Mouse (Mus musculus): ENCODE measurements around the gene Dock2.

The Dock2 gene

DNA sequence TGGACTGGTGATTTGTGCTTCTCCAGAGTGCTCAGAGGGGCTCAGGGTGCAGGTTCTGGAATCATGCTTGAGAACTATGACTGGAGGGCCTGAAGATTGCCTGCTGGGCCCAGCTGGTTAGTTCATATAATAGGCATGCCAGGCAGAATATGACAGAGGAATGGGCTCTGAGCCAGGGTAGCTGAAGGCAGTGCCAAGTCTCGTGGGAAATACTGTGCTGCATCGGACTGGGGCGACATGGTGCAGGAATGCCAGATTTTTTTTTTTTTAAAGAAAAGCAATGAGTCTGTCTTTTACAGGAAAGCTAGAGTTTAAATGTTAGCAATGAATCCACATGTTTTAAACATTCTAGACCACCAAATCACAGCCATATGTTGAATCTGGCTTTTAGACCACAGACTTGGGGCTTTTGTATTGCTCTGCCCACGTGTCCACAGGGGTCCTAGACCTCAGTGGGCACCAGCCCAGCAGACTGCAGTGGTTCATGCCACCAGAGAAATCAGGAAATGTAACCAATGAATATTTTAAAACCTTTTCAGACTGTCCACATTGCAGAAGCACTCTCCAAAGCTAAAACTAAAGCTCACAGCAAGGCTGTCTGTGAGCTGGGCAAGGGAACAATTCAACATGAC is 435.3 kb downstream of the Dock2 start:
- DNase-seq (ENCODE audit: inconsistent ontology term) = peak; percentile 90

GRCm38 (mm10) chr11:34344310-34344709 is 439.4 kb downstream of the Dock2 start:
- DNase-seq (ENCODE audit: inconsistent ontology term) = peak; percentile 70

DNA sequence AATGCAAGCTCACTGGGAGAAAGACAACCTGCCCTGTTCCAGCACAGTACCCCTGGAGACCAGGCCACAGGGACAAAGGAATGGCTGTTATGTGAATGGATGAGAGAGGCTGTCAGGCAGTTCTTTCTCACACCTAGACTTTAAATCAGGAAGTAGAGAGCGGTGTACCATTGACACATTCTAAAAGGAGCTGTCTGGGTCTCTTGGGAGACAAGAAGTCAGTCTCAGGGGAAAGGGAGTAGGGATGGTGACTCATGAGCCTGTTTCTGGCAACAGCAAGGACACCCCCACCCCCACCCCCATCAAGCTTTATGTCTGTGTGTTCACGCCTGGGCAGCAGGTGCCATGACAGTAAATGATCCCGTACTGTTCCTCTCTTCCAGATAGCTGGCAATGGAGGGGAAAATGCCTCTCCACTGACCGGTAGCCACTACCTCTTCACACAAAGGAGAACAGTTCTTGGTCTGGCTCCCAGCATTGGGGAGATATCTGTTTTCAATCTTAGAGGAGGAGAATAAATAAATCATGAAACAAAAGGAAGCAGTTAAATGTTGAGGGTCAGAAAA is 439.9 kb downstream of the Dock2 start:
- DNase-seq (ENCODE audit: inconsistent ontology term) = peak; percentile 68

- DNase-seq (ENCODE audit: inconsistent ontology term) = no peak
Measured at GRCm38 (mm10) chr11:34339693-34340092, 444.0 kb downstream of the Dock2 start.

DNA sequence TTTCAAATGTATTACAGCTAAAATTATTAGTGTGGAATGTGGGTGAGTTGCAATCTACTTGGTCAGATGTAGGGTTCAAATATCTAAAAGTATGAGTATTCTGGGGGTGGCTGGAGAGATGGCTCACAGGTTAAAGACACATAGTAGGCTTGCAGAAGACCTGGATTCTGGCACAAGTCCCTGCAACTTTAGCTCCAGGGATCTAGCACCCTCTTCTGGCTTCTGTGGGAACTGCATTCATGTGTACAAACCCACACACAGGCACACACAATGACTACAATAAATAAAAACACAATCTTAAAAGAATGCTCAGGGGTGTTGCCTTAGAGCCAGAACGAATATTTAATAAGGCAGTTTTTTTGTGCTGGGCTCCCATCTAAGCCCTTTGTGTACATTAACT is 445.8 kb downstream of the Dock2 start:
- DNase-seq (ENCODE audit: inconsistent ontology term) = no peak

DNA sequence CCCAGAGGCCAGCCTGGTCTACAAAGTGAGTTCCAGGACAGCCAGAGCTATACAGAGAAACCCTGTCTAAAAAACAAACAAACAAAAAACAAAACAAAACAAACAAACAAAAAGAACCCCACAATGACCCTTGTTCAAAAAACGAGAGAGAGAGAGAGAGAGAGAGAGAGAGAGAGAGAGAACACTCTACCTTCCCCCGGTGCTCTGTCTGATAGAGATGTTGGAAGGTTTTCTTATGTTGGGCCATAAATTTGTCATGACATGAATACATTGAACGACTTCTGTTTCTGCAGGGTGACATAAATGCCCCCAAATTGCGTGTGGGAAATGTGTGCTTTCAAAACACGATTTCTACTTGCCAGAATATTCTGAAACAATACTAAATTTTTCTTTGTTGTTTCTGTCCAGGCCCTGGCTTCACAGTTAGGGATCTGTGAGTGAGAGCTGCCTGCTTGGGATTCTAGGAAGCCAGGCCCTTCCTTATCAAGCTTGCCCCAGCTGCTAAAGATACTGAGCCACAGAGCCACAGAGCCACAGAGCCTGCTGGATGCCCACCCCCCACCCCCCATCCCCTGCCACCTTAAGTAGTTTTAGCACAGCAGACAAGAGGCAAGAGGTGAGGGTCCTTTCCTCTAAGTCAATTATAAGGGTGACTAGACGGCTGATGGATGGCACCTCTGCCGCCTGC is 451.2 kb downstream of the Dock2 start:
- DNase-seq (ENCODE audit: inconsistent ontology term) = no peak

DNA sequence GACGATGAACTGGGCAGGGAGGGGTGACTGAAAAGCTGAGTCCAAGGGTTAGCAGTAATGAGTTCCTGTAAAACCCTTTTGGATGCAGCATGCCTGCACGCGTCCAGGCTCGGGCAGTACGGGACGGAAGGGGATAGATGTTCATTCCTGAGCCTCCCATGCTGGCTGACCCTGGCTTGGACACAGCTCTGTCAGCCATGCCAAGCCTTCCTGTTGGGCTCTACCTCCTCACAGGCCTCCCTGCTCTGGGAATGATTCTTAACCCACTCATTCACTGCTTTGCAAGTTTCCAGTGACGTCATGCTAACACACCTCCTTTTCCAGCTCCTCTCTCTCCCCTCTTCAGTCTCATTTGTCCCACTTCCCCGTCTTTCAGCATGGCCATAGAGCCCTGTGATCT is 460.0 kb downstream of the Dock2 start:
- no peak for DNase-seq (ENCODE audit: inconsistent ontology term)

- no peak for DNase-seq (ENCODE audit: inconsistent ontology term)
Measured at GRCm38 (mm10) chr11:34319282-34319681, 464.4 kb downstream of the Dock2 start.

DNA sequence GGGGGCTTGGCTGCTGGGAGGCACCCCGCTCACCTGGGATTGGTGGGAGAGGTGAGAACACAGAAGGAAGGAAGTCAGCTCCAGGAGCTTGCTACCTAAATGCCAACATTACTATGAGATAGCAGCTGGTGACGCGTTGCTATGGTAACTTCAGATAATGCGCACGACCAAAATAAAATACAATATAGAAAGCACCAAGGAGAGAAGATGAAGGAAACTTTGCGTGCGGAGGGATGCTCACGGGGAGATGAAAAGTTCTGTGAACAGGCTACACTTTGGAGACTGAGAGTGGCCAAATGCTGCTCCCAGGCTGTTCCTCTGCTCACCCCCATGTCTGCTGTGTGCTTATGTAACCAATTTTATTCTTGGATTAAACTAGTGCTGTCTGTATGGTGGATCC is 466.7 kb downstream of the Dock2 start:
- DNase-seq (ENCODE audit: inconsistent ontology term) = no peak

- peak; percentile 38 for DNase-seq (ENCODE audit: inconsistent ontology term)
Measured at GRCm38 (mm10) chr11:34316176-34316575, 467.5 kb downstream of the Dock2 start.

GRCm38 (mm10) chr11:34315383-34315782 is 468.3 kb downstream of the Dock2 start:
- DNase-seq (ENCODE audit: inconsistent ontology term) = no peak

DNA sequence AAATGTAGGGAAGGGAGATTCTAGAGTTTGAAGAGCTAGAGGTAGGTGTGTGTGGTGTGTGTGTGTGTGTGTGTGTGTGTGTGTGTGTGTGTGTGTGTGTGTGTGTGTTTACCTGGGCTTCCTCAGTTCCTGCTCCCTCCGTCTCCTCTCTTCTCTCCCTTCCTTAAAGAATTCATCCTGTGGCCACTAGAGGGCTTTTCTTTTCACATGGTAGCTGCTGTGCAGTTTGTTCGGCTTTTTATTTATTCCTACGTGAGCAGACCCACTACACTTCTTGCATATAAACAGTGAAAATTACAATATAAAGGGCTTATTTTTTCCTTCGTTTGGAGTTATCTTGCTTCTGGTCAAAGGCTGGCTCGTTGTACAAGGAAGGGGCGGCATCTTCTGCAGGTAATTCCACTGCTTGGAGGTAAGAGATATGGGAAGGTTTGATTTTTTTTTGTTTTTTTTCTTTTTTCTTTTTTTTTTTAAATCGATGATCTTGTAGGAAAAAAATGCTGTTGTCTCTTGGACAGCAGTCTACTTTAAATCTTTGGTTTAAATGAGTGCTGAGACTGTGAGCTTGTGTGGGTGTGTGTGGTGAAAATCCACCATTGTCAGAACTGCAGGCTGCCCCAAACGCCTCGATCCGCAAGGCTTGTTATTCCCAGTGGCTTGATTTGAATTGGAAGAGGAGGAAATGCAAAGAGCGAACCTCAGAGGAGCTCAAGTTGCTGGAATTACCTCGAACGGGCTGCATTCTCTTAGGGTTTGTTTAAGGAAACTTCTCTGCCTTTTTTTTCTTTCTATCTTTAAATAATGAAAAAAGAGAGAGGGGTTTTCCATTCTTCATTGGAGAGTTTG is 468.9 kb downstream of the Dock2 start, which contains the start of gene Fam196b:
TSS of gene Fam196b (plus strand) at position 289 of the 846 bp plus-strand sequence.
- peak; percentile 49 for DNase-seq (ENCODE audit: inconsistent ontology term)

- no peak for DNase-seq (ENCODE audit: inconsistent ontology term)
Measured at GRCm38 (mm10) chr11:34312208-34312607, 471.5 kb downstream of the Dock2 start.

DNA sequence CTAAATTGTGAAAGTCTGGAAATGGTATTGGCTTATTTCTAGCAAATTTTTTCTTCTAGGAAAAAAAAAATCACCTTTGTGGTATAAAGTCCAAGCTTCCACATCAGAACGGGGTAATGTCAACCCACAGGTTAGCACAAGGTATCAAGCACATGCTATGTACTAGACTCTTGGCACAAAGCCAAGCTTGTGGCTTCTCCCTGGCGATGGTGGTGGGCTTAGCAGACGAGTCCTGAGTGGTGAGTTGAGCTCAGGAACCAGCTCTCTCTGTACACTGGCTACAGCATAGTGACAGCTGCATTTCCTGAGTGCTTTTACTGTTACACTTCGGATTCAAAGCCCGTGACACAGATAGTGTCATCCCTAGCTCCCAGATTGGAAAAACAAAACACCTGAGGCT is 472.0 kb downstream of the Dock2 start:
- no peak for DNase-seq (ENCODE audit: inconsistent ontology term)

- no peak for DNase-seq (ENCODE audit: inconsistent ontology term)
Measured at GRCm38 (mm10) chr11:34309360-34309759, 474.3 kb downstream of the Dock2 start.

DNA sequence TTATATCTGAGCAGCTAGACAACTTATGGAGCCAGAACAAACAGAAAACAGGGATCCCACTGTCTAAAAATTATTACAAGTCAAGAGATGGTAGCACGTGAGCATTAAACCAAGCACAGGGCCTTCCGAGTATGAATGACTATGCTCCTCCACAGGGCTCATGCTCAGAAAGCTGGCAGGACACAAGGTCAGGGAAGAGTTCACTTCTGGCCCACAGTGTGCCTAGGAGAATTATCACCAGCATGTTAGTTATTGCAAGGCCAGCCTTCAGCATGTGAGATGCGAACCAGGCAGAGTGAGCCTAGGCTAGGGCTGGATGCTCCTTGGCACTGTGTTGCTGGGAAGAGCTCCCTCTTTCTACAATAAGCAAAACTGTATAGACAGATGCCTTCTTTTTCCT is 475.0 kb downstream of the Dock2 start:
- DNase-seq (ENCODE audit: inconsistent ontology term) = no peak

DNA sequence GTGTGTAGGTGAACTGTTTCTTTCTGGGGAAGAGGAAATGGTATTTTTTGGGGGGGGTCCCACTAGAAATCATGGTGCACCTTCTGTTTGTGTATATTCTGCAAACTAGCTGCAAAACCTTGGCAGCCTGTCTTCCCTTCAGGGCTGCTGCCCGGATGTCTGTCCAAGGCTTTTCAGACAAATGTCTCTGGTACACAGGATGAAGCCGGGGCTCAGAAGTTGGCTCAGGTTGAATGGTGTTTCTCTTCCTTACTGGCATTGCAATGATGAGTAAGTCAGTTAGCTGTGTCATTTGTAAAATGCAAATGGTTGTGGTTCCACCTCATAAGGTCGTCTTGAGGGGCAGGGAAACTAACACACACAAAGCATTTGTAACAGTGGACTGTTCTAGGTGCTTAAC is 477.5 kb downstream of the Dock2 start:
- DNase-seq (ENCODE audit: inconsistent ontology term) = no peak

DNA sequence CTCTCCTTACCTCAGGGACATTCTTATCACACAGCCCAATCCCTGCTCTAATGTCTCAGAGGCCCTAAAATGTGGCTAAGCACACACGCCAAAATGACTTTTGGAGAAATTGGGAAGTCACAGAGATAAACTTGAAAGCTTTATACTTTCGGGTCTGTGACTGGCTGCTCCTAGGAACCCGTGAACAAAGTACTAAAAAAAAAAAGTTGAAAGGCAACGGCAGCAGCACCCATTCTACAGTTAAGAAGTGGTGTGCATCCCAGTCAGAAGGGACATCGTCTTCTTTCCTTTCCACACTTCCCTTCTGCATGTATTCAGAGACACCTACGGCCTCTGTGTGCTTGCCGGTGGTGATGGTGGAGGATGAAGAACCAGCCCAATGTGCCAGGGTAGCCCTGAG is 483.6 kb downstream of the Dock2 start:
- no peak for DNase-seq (ENCODE audit: inconsistent ontology term)

- no peak for DNase-seq (ENCODE audit: inconsistent ontology term)
Measured at GRCm38 (mm10) chr11:34299550-34299949, 484.1 kb downstream of the Dock2 start.

DNA sequence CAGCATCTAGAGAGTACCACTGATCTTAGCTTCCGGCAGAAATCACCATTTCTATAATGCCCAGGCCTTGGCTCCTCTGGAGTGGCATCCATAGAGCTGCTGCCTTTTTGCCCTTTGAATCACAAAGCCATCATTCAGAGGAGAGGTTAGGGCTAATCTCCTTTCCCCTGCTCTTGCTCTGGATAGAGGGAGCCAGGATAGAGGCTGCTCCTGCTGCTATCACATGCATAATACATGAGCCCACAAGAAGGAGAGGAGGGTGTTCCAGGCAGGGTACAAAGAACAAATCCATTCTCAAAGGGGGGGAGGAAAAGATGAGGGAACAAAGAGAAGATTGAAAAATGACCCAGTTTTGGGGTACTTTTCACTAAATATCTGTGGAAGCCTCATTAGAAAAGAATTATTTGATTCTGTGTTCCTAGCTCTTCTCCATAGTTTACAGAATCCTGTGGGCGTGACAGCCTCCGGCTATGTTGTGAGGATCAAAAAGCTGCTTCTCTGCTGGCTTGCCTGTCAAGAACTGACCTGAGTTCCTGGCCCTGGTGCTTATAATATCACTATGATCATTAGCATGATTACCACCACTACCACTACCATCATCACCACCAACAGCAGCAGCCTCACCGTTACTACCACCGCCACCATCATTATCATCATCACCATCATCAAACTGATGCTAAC is 485.9 kb downstream of the Dock2 start:
- peak; percentile 14 for DNase-seq (ENCODE audit: inconsistent ontology term)

- no peak for DNase-seq (ENCODE audit: inconsistent ontology term)
Measured at GRCm38 (mm10) chr11:34291304-34291703, 492.4 kb downstream of the Dock2 start.

DNA sequence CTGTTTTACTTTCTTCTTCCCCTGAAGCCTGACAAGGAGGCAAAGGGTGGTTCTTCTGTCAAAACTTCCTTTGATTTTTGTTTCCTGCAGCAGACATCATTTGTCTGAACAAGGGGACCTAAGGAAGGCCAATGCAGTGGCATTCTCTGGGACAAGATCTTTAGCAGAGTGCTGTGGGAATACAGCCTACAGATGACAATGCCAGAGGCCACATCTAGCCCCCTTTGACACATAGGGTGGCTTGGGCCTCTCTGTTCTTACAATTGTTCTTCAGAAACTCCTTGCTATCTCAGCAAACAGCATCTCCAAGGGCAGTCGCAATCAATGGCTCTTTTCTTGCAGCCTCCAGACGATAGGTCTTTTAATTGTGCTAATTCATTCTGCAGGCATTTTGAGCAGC is 493.0 kb downstream of the Dock2 start:
- no peak for DNase-seq (ENCODE audit: inconsistent ontology term)

Data from Muller cell, postnatal 12 days (primary cell).